Mouse (Mus musculus): ENCODE results near the gene Lzts2. TPM values are rescaled to one million over a fixed set of nuclear protein-coding genes. Genes with fewer than 3 reads are reported as not detected.
A peak's percentile ranks its signal among the peaks of the same experiment; 100 is the strongest.

Gene Lzts2
- polyA plus RNA-seq, 1 experiment from 2014 or later = 51.4 TPM

DNA sequence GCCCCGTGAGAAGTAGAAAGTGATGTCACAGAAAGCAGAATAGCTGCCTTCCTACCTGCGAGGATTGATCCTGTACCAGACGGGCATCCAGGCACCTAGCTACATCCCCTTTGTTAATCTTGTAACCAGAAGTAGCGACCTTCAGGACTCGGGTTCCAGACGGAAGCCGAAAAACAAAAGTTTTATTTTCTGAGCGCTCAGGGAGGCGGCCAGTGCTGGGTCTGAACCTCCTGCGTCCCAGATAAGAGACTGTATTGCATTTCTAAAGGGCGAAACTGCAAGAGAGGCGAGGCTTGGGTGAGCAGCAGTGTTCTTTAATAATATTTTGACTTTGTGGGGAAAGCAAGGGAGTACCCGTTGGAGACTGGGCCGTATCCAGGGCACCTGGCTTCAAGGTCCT lies 44.6 kb downstream of the Lzts2 start:
- Histone ChIP-seq H3K27me3 (peaks cover 3% of the 10 kb centered on the region), H3K4me3 (replicated peaks) (peak overlapping the region; percentile 59), H3K27ac (peak overlapping the region; percentile 96), H3K36me3 (replicated peaks) (peaks cover 7% of the 10 kb centered on the region), H3K4me2 (peak overlapping the region; percentile 72), H3K4me1 (peaks cover 22% of the 10 kb centered on the region), H3K9ac (peak overlapping the region; percentile 81), H3K9me3 (no peaks in the 10 kb centered on the region)
- under 1% methylated on average over 14 of the region's 14 CpGs for WGBS
- ATAC-seq (ENCODE audit: low FRiP score) = no peak

DNA sequence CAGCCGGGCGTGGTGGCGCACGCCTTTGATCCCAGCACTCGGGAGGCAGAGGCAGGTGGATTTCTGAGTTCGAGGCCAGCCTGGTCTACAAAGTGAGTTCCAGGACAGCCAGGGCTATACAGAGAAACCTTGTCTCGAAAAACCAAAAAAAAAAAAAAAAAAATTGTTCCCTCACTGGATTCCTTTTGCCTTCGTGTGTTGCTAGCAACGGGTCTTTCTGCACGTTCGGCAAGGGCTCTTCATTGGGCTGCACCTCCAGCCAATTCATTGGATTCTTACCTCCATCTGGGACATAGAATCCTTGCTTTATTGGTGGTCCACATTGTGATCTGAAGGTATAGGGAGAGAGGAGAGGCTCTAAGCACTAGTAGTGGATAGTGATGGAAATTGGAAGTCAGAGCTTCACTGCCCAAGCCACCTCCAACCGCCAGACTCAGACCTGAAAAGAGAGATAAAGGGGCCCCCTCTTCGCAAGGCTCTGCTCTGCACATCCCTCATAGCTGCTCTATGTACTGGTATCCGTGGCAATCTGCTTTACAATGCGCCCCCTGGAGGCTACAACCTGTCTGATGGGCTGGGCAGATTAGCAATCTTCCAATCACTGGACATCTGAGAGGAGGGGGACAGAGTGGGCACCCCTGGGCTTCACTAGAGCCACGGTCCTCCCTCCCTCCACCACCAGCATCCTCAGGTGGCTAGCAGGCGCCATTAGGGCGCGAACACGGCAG lies 49.5 kb downstream of the Lzts2 start:
- Histone ChIP-seq H3K36me3 (replicated peaks) (no peaks in the 10 kb centered on the region), H3K4me2 (peak overlapping the region; percentile 30), H3K9me3 (no peaks in the 10 kb centered on the region), H3K27me3 (peaks cover 52% of the 10 kb centered on the region), H3K27ac (no peak overlapping the region), H3K4me1 (peaks cover 15% of the 10 kb centered on the region), H3K4me3 (replicated peaks) (no peak overlapping the region), H3K9ac (peak overlapping the region; percentile 36; the same call in 1 of the 2 replicates)
- 40% methylated on average over 19 of the region's 20 CpGs for WGBS
- ATAC-seq (ENCODE audit: low FRiP score) = peak; percentile 20; the same call in 1 of the 2 replicates

DNA sequence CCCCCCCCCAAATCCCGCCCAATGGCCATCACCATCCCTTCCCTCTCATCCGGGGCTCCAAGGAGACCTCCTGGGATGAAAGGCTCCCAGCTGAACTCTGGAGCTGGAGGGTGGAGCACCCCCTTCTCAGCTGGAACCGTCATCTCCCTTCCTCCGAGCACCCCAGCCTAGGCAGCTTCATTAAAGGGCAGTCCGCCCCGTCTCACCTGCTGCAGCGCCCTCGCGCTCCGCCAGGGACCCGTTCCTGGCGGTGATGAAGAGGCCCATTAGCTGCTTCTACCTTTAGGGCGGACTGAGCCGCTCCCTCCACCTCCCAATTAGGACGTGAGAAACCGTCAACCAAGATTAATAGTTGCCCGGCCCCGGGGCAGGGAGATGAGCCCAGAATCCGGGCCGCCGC lies 51.0 kb downstream of the Lzts2 start:
- Histone ChIP-seq H3K27ac (no peak overlapping the region), H3K9me3 (no peaks in the 10 kb centered on the region), H3K9ac (no peak overlapping the region), H3K4me2 (no peak overlapping the region), H3K36me3 (replicated peaks) (no peaks in the 10 kb centered on the region), H3K4me3 (replicated peaks) (no peak overlapping the region), H3K27me3 (peaks cover 67% of the 10 kb centered on the region), H3K4me1 (peaks cover 9% of the 10 kb centered on the region)
- no peak for ATAC-seq (ENCODE audit: low FRiP score)
- WGBS = 4% methylated on average over 21 of the region's 21 CpGs

DNA sequence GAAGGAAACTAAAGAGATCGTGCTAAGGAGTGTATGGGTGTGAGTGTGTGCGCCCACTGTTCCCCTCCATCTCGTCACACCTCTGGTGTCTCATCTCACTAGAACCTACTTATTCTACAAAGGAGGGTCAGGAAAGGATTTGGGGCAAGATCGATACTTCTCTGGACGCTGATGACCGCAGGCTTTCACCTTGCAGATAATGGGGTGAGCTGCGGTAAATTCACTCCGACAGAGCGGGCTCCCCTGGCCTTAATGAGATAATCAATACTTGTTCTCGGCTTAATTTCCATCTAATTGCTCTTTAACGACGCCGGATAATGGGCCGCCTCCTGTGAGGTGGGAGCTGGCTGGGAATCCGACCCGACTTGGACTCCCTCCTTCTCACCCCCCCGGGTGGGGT lies 53.0 kb downstream of the Lzts2 start:
- Histone ChIP-seq H3K27me3 (peaks cover 83% of the 10 kb centered on the region), H3K36me3 (replicated peaks) (no peaks in the 10 kb centered on the region), H3K9me3 (no peaks in the 10 kb centered on the region), H3K4me1 (peaks cover 9% of the 10 kb centered on the region), H3K27ac (no peak overlapping the region), H3K4me2 (no peak overlapping the region), H3K9ac (no peak overlapping the region), H3K4me3 (replicated peaks) (no peak overlapping the region)
- no peak for ATAC-seq (ENCODE audit: low FRiP score)
- WGBS = 12% methylated on average over 17 of the region's 17 CpGs

DNA sequence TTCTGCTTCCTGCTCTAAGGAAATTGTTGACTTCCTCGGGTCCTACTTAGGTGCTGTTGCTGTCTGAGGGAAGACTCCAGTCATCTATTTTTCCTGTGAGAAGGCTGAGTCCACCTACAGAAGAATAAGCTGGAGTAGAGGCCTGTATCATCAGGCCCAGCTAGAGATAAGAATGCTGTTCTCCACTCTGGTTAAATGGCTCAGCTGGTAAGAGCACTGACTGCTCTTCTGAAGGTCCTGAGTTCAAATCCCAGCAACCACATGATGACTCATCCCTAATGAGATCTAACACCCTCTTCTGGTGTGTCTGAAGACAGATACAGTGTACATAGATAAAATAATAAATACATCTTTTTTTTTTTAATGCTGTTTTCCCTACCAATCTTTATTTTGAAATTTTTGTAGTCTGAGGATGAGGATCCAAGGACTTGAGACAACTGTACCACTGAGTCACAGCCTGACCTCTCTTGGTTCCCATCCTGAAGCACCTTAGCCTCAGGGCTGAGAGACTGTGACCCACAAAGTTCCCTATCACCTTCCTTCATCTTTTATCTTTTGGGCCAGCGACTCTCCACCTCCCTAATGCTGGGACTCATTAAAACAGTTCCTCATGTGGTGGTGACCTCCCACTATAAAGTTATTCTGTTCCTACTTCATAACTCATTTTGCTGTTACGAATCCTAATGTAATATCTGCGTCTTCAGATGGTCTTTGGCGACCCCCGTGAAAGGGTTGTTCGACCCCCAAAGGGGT lies 53.7 kb downstream of the Lzts2 start:
- ATAC-seq (ENCODE audit: low FRiP score) = no peak
- Histone ChIP-seq H3K9me3 (no peaks in the 10 kb centered on the region), H3K27ac (no peak overlapping the region), H3K4me2 (no peak overlapping the region), H3K27me3 (peaks cover 85% of the 10 kb centered on the region), H3K9ac (no peak overlapping the region), H3K4me1 (peaks cover 9% of the 10 kb centered on the region), H3K4me3 (replicated peaks) (no peak overlapping the region), H3K36me3 (replicated peaks) (no peaks in the 10 kb centered on the region)
- 77% methylated on average over 7 of the region's 7 CpGs for WGBS

DNA sequence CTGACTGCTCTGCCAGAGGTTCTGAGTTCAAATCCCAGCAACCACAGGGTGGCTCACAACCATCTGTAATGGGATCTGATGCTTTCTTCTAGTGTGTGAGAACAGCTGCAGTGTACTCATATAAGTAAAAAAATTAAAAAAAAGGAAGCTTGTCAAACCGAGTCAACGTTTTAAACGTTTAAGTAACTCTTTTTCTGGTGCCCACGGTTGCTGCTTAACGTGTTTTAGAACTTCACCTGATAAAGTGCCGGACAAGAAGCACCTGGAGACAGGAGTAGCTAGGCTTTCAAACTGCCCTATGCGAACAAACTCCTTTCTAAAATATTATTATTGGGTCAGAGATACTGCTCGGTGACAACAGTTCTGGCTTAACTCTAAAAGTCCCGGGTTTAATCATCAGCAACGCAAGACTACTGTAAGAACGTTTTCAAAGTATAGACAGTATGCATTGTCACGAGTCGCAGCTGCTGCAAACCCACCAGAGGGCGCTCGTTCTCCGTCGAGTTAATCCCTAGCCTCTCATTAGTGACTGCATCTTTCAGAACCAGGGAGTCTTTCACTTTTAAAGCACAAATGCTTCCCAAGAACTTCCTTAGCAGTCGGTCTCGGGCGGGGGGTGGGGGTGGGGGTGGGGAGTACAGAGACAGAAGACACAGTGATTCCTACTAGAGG lies 59.8 kb downstream of the Lzts2 start:
- peaks cover 26% of the 10 kb centered on the region for H3K4me1 ChIP-seq

DNA sequence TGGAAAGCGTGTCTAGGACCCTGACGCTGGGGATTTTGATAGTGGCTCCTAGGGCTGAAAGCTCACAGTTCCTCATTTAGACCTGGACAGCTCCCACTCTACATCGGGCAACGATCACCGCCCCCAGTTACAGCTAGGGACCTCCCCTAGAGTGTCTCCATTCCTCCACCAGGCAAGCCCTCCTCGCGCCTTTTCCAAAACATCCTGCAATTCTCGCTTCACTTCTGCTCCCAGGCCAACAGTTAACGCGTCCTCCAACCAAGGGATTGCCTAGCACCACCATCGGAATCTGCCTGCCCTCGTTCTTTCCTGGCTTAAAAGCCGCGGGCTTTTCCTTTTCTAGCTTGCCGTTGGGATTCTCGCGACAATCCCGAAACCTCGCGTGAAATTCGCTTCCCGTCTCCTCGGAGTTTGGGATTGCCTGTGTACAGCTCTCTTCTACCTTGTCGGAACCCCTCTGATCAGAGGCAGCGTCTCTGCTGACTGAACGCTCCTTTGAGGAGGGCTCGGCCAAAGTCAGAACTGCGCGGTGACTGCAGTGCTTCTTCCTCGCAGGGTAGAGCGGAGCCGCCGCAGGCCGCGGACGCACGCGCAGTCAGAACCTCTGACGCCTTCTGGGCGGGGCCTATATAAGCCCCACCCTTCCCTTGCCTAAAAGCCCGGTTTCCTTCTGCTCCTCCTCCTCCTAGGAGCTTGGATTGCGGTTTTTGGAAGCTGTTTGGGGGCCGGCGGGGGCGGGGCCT lies 60.5 kb downstream of the Lzts2 start, which contains the start of gene Kazald1:
Kazald1 (plus strand) TSS at position 662 of the 743 bp plus-strand sequence.
- peak; percentile 91 for ATAC-seq (ENCODE audit: low FRiP score)
- peaks cover 79% of the 10 kb centered on the region for H3K27me3 ChIP-seq
- peak within 1 kb of the TSS; percentile 90 for H3K27ac ChIP-seq
- peak within 1 kb of the TSS; percentile 87 for H3K4me2 ChIP-seq
- peak within 1 kb of the TSS; percentile 63 for H3K4me3 ChIP-seq (replicated peaks)
- WGBS = under 1% methylated on average over 45 of the region's 45 CpGs
- peak within 1 kb of the TSS; percentile 77 for H3K9ac ChIP-seq
- H3K4me1 ChIP-seq = peaks cover 29% of the 10 kb centered on the region
- H3K36me3 ChIP-seq (replicated peaks) = no peaks in the 10 kb centered on the region
- H3K9me3 ChIP-seq = no peaks in the 10 kb centered on the region

More for the DNA sequence above, 59.8 kb downstream of the Lzts2 start:
- Histone ChIP-seq H3K27ac (peak overlapping the region; percentile 90), H3K9ac (peak overlapping the region; percentile 77), H3K9me3 (no peaks in the 10 kb centered on the region), H3K4me2 (peak overlapping the region; percentile 87), H3K4me3 (replicated peaks) (peak overlapping the region; percentile 63), H3K36me3 (replicated peaks) (no peaks in the 10 kb centered on the region), H3K27me3 (peaks cover 79% of the 10 kb centered on the region)
- peak; percentile 57; the same call in 1 of the 2 replicates for ATAC-seq (ENCODE audit: low FRiP score)
- 8% methylated on average over 20 of the region's 20 CpGs for WGBS

DNA sequence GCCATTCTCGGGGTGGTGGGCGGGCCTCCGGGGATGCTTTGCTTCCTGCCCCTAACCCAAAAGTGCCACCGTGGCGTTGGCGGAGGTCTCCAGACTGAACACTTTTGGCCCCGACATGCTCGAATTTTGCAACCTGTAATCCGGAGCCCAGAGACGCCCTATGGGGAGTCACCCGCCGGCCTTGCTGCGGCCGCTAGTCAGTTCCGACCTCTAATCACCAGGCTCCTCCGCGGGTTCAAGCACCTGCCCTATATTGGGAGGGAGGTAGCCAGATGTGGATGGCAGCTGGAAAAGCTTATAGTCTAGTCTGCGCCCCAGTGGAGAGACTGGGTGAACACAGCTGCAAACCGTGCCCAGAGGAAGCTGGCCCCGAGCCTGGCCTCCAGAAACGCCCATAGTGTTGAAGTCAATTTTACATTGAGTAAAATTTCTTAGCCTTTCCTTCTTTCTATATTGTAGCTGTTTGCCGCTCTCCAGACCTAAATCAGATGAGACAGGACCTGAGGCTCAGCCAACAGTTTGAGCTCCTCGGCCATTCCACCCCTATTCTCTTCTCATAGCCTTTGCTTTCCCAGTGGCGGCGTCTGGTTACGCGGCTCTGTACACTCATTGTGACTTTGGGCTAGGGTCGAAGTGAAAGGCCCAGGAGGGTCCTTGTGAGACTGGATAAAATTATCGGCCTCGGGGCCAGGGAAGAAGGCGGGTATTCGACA lies 61.3 kb downstream of the Lzts2 start:
- under 1% methylated on average over 32 of the region's 32 CpGs for WGBS
- Histone ChIP-seq H3K27ac (no peak overlapping the region), H3K4me3 (replicated peaks) (peak overlapping the region; percentile 63), H3K4me2 (peak overlapping the region; percentile 87), H3K9ac (peak overlapping the region; percentile 77; the same call in 1 of the 2 replicates), H3K4me1 (peaks cover 37% of the 10 kb centered on the region), H3K36me3 (replicated peaks) (no peaks in the 10 kb centered on the region), H3K9me3 (no peaks in the 10 kb centered on the region), H3K27me3 (peaks cover 79% of the 10 kb centered on the region)
- peak; percentile 45 for ATAC-seq (ENCODE audit: low FRiP score)

DNA sequence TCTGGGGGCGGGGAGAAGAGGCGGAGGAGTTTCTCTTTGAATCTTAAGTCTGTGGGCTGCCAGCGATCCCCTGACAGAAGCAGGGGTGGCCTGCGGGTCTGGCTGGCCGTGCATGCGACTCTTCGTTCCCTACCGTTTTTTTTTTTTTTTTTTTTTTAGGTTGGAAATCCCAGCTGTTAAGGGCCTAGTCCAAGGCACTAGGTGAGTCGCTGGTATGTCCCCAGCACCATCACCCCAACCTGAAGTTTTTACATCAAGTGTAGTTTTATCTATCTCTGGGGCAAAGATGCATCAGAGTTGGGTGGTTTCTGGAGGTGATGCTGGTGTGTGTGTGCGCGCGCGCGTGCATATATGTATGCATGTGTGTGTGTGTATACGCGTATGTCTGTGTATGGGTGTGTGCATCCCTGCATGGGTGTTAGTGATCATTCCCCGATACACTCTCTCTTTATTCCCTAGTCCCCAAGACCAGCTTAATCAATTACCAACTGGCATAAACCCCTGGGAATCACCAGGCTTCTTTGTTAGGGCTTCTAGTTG lies 61.9 kb downstream of the Lzts2 start:
- H3K4me2 ChIP-seq = peak overlapping the region; percentile 87
- no peak overlapping the region for H3K9ac ChIP-seq
- H3K4me1 ChIP-seq = peaks cover 43% of the 10 kb centered on the region
- peaks cover 79% of the 10 kb centered on the region for H3K27me3 ChIP-seq
- ATAC-seq (ENCODE audit: low FRiP score) = no peak
- 6% methylated on average over 17 of the region's 17 CpGs for WGBS
- no peak overlapping the region for H3K27ac ChIP-seq
- H3K4me3 ChIP-seq (replicated peaks) = peak overlapping the region; percentile 63
- H3K36me3 ChIP-seq (replicated peaks) = no peaks in the 10 kb centered on the region
- H3K9me3 ChIP-seq = no peaks in the 10 kb centered on the region
